Mouse (Mus musculus): ENCODE data around the gene Esam. TPM values are rescaled to one million over a fixed set of nuclear protein-coding genes. Genes with fewer than 3 reads are reported as not detected.

Esam gene
- polyA plus RNA-seq, 1 experiment from 2014 or later: 256 TPM

DNA sequence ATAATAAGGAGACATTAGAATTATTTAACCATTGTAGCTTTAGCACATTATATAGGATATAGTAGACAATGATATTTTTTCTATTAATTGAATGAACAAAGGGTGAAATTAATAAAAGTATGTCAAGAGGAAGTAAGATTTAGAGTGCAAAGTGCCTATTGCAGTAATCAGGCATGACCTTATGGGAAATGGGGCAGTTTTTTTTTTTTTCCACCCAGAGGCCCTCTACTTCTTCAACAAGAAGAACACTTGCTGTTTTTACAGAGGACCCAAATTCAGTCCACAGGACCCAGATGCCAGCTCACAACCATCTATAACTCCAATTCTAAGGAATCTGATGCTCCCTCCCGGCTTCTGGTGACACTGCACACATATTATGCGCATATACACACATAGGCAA lies 32.7 kb downstream of the Esam start:
- no peaks in the 10 kb centered on the region for H3K9me3 ChIP-seq (ENCODE audit: low read length)
- ATAC-seq (no peak), DNase-seq (ENCODE audit: low spot score) (no peak)
- H3K36me3 ChIP-seq (ENCODE audit: insufficient read depth, low read length): no peaks in the 10 kb centered on the region
- H3K4me3 ChIP-seq (ENCODE audit: low read depth, low read length): no peak overlapping the region
- no peaks in the 10 kb centered on the region for H3K4me1 ChIP-seq (ENCODE audit: insufficient read depth, low read depth, low read length)
- no peaks in the 10 kb centered on the region for H3K27me3 ChIP-seq (replicated peaks; ENCODE audit: insufficient read depth, low read length)
- H3K4me2 ChIP-seq (replicated peaks; ENCODE audit: low read depth, low read length): no peak overlapping the region
- TF ChIP-seq EP300 (IDR thresholded peaks at IDR 0.05) (no peak), CTCF (IDR thresholded peaks at IDR 0.05) (no peak)
- 93% methylated on average over 2 of the region's 2 CpGs for WGBS
- H3K27ac ChIP-seq (ENCODE audit: low read length): no peak overlapping the region
- no peak overlapping the region for H3K9ac ChIP-seq (replicated peaks; ENCODE audit: low read depth)

DNA sequence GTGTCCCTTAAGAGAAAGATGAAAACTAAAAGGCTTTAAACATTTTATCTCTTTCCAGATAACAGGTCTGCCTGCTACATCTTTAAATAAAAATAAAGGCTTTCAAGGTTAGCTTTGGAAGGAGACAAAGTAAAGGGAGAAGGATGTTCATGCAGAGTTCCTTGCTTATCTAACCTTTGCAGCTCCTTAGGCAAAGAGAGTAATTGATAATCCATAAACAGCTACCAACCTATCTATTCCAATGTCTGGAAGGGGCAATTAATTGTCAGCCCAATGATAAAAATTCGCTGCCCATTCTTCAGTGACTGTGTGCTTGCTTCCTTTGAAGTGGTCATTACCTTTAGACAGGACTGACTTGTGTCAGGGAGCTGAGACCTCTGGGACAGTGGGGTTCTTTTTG lies 35.9 kb downstream of the Esam start:
- 44% methylated on average over 1 of the region's 1 CpGs for WGBS
- no peaks in the 10 kb centered on the region for H3K36me3 ChIP-seq (ENCODE audit: insufficient read depth, low read length)

DNA sequence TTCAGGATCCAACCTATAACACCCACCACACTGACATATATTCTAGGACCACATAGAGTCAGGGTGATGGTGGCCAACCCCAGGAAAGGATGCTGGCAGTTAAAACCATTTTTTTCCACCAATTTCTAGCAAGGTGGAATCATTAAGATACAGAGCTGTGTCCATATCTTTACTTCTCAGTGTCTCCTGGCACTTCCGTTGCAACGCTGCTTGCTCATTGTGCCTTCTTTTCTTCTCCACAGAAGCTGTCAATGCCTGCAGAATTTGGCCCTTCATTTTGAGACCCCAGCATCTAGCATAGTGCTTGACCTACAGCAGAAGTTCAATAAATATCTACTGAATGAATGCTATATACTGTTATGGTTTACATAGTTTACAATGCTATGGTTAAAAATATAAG lies 39.1 kb downstream of the Esam start:
- no peaks in the 10 kb centered on the region for H3K36me3 ChIP-seq (ENCODE audit: insufficient read depth, low read length)
- no peak overlapping the region for H3K9ac ChIP-seq (replicated peaks; ENCODE audit: low read depth)
- H3K27me3 ChIP-seq (replicated peaks; ENCODE audit: insufficient read depth, low read length): no peaks in the 10 kb centered on the region
- no peaks in the 10 kb centered on the region for H3K9me3 ChIP-seq (ENCODE audit: low read length)
- ATAC-seq (no peak), DNase-seq (ENCODE audit: low spot score) (no peak)
- H3K4me1 ChIP-seq (ENCODE audit: insufficient read depth, low read depth, low read length): peaks cover 7% of the 10 kb centered on the region; the same call in 1 of the 2 replicates
- no peak overlapping the region for H3K4me3 ChIP-seq (ENCODE audit: low read depth, low read length)
- no peak overlapping the region for H3K27ac ChIP-seq (ENCODE audit: low read length)
- H3K4me2 ChIP-seq (replicated peaks; ENCODE audit: low read depth, low read length): no peak overlapping the region
- WGBS: 95% methylated on average over 2 of the region's 2 CpGs
- TF ChIP-seq CTCF (IDR thresholded peaks at IDR 0.05) (no peak), EP300 (IDR thresholded peaks at IDR 0.05) (no peak)

More for the DNA sequence above, 35.9 kb downstream of the Esam start:
- no peak overlapping the region for H3K4me2 ChIP-seq (replicated peaks; ENCODE audit: low read depth, low read length)
- no peaks in the 10 kb centered on the region for H3K27me3 ChIP-seq (replicated peaks; ENCODE audit: insufficient read depth, low read length)
- peaks cover 4% of the 10 kb centered on the region; the same call in 1 of the 2 replicates for H3K4me1 ChIP-seq (ENCODE audit: insufficient read depth, low read depth, low read length)
- no peak for ATAC-seq
- H3K9me3 ChIP-seq (ENCODE audit: low read length): no peaks in the 10 kb centered on the region
- no peak overlapping the region for H3K9ac ChIP-seq (replicated peaks; ENCODE audit: low read depth)
- H3K4me3 ChIP-seq (ENCODE audit: low read depth, low read length): no peak overlapping the region
- TF ChIP-seq EP300 (IDR thresholded peaks at IDR 0.05) (no peak), CTCF (IDR thresholded peaks at IDR 0.05) (no peak)
- DNase-seq (ENCODE audit: low spot score): no peak
- H3K27ac ChIP-seq (ENCODE audit: low read length): no peak overlapping the region

DNA sequence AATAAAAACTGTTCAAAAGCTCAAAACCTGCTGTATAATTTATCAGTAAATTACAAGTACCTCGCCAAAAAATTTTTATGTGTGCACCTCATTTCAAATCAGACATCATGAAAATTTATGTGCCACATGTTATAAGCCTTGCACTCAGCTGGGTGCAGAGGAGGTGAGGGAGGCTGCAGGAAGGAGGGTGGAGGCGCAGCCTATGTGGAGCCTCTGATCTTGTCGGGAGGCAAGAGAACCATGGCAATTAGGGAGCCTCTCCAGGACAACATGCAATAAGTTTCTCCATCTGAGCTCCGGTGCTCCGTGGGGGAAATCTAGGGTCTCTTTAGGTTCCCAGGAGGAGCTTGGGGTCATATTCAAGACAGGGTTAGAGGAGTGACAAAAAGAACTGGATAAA lies 39.6 kb downstream of the Esam start:
- H3K36me3 ChIP-seq (ENCODE audit: insufficient read depth, low read length): no peaks in the 10 kb centered on the region
- ATAC-seq (no peak), DNase-seq (ENCODE audit: low spot score) (no peak)
- H3K9ac ChIP-seq (replicated peaks; ENCODE audit: low read depth): no peak overlapping the region
- peaks cover 7% of the 10 kb centered on the region; the same call in 1 of the 2 replicates for H3K4me1 ChIP-seq (ENCODE audit: insufficient read depth, low read depth, low read length)
- no peaks in the 10 kb centered on the region for H3K9me3 ChIP-seq (ENCODE audit: low read length)
- WGBS: 47% methylated on average over 5 of the region's 5 CpGs
- H3K4me2 ChIP-seq (replicated peaks; ENCODE audit: low read depth, low read length): peak overlapping the region; percentile 33; the same call in 1 of the 2 replicates
- no peak overlapping the region for H3K4me3 ChIP-seq (ENCODE audit: low read depth, low read length)
- H3K27ac ChIP-seq (ENCODE audit: low read length): no peak overlapping the region
- H3K27me3 ChIP-seq (replicated peaks; ENCODE audit: insufficient read depth, low read length): no peaks in the 10 kb centered on the region
- TF ChIP-seq CTCF (IDR thresholded peaks at IDR 0.05) (no peak), EP300 (IDR thresholded peaks at IDR 0.05) (no peak)

DNA sequence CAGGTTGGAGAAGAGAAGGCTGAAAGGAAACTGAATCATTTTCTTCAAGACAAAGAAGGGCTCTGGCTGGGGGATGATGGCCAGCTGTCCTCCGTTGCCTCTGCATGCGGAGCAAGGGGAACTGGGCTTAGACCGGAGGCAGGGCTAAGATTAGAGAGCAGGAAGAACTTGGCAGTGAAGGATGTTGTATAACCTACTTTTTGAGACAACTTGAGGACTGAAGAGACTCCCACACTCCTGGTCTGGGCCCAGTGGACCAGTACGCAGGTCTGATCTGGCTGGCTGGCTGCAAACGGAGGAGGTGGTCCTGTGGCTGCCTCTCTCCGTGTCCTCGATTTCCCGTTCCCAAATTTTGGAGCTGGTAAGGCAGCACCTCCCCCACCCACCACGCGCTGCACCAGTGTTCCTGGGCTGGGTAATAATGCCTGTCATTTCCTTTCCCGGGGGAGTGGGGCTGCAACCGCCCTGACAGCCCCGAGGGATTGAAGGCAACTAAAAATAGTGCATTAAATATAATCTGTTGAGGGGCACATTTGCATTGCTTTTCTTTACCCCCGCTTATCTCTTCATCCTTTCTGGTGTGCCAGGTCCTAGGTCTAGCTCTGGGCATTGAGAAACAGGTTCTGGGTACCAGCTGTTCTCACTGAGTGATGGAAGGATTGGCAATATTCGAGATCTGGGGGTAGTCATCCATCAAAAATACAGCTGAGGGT lies 40.2 kb downstream of the Esam start:
- H3K27me3 ChIP-seq (replicated peaks; ENCODE audit: insufficient read depth, low read length): no peaks in the 10 kb centered on the region
- ATAC-seq (peak; percentile 57), DNase-seq (ENCODE audit: low spot score) (no peak)
- H3K9ac ChIP-seq (replicated peaks; ENCODE audit: low read depth): no peak overlapping the region
- H3K4me3 ChIP-seq (ENCODE audit: low read depth, low read length): no peak overlapping the region
- no peaks in the 10 kb centered on the region for H3K9me3 ChIP-seq (ENCODE audit: low read length)
- 28% methylated on average over 15 of the region's 15 CpGs for WGBS
- no peak for TF ChIP-seq CTCF (IDR thresholded peaks at IDR 0.05)
- no peak for TF ChIP-seq EP300 (IDR thresholded peaks at IDR 0.05)
- peaks cover 7% of the 10 kb centered on the region; the same call in 1 of the 2 replicates for H3K4me1 ChIP-seq (ENCODE audit: insufficient read depth, low read depth, low read length)
- peak overlapping the region; percentile 12; the same call in 1 of the 2 replicates for H3K27ac ChIP-seq (ENCODE audit: low read length)
- peak overlapping the region; percentile 33 for H3K4me2 ChIP-seq (replicated peaks; ENCODE audit: low read depth, low read length)
- no peaks in the 10 kb centered on the region for H3K36me3 ChIP-seq (ENCODE audit: insufficient read depth, low read length)

DNA sequence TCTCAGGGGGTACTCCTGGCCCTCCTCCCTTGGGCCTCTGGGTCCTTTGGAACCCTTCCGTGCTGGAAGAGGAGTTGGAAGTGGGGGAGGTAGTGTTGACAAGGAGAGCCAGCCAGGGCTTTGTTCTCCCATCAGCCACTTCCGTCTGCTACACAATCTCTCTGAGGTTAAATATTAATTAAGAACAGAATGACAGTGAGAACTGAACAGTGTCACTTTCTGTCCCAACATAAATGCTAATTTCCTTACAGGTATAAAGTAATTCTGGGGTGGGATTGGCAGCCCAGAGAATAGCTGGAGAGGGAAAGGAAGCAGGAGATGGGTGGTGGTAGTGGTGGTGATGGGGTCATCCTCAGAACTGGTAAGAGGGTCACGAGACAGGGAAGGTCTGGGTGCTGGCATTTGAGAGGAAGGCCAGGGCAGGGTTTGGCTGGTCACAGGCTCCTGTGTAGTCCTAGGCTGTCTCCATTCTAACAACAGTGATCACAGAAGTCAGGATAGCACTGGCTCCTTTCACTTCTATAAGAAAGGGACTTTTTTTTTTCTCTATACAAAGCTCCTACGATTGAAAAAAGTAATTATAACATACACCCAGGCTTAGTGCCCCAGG lies 40.8 kb downstream of the Esam start:
- Histone ChIP-seq H3K27ac (ENCODE audit: low read length) (peak overlapping the region; percentile 12; the same call in 1 of the 2 replicates), H3K4me1 (ENCODE audit: insufficient read depth, low read depth, low read length) (peaks cover 7% of the 10 kb centered on the region; the same call in 1 of the 2 replicates), H3K4me3 (ENCODE audit: low read depth, low read length) (no peak overlapping the region), H3K9me3 (ENCODE audit: low read length) (no peaks in the 10 kb centered on the region), H3K9ac (replicated peaks; ENCODE audit: low read depth) (no peak overlapping the region), H3K36me3 (ENCODE audit: insufficient read depth, low read length) (no peaks in the 10 kb centered on the region), H3K4me2 (replicated peaks; ENCODE audit: low read depth, low read length) (peak overlapping the region; percentile 33; the same call in 1 of the 2 replicates), H3K27me3 (replicated peaks; ENCODE audit: insufficient read depth, low read length) (no peaks in the 10 kb centered on the region)
- 29% methylated on average over 4 of the region's 4 CpGs for WGBS
- ATAC-seq (0 out of 2 replicates have a peak, but pooled peaks have one; percentile 38), DNase-seq (ENCODE audit: low spot score) (no peak)
- TF ChIP-seq CTCF (IDR thresholded peaks at IDR 0.05): no peak
- no peak for TF ChIP-seq EP300 (IDR thresholded peaks at IDR 0.05)
